Mouse (Mus musculus): ENCODE results near the gene Klhdc10.

Klhdc10 gene

GRCm38 (mm10) chr6:30462822-30463221 lies 61.2 kb downstream of the Klhdc10 start:
- intact Hi-C loops (cut with DNase I): no loop called here

GRCm38 (mm10) chr6:30465586-30465985 lies 63.9 kb downstream of the Klhdc10 start:
- intact Hi-C loops (cut with DNase I): no loop called here

- intact Hi-C loops (cut with DNase I): no loop called here
These were observed 66.4 kb downstream of the Klhdc10 start for GRCm38 (mm10) chr6:30468058-30468457.

GRCm38 (mm10) chr6:30468684-30469083 lies 67.0 kb downstream of the Klhdc10 start:
- intact Hi-C loops (cut with DNase I): no loop called here

- intact Hi-C loops (cut with DNase I): no loop called here
These were observed 67.7 kb downstream of the Klhdc10 start for GRCm38 (mm10) chr6:30469370-30469769.

GRCm38 (mm10) chr6:30471706-30472105 lies 70.0 kb downstream of the Klhdc10 start:
- intact Hi-C loops (cut with DNase I): no loop called here

GRCm38 (mm10) chr6:30476025-30476765 lies 74.5 kb downstream of the Klhdc10 start:
- intact Hi-C loops (cut with DNase I): no loop called here

GRCm38 (mm10) chr6:30477210-30477714 lies 75.6 kb downstream of the Klhdc10 start:
- intact Hi-C loops (cut with DNase I): no loop called here

GRCm38 (mm10) chr6:30477784-30478183 lies 76.1 kb downstream of the Klhdc10 start:
- intact Hi-C loops (cut with DNase I): no loop called here

GRCm38 (mm10) chr6:30479418-30479817 lies 77.8 kb downstream of the Klhdc10 start:
- intact Hi-C loops (cut with DNase I): no loop called here

GRCm38 (mm10) chr6:30482908-30483307 lies 81.2 kb downstream of the Klhdc10 start:
- intact Hi-C loops (cut with DNase I): no loop called here

- intact Hi-C loops (cut with DNase I): no loop called here
These were observed 84.8 kb downstream of the Klhdc10 start for GRCm38 (mm10) chr6:30486504-30486903.

- intact Hi-C loops (cut with DNase I): no loop called here
These were observed 97.4 kb downstream of the Klhdc10 start for GRCm38 (mm10) chr6:30499049-30499448.
